Mouse (Mus musculus) limb, embryonic 14.5 days (tissue): ENCODE data around the gene Agap1. TPM values are rescaled to one million over a fixed set of nuclear protein-coding genes. Genes with fewer than 3 reads are reported as not detected.
A peak's percentile ranks its signal among the peaks of the same experiment; 100 is the strongest.

Experiments used
- ATAC-seq: fragments of 200-750 bp; cut with Nextera tagmentation; 2 replicates; pipeline ENCODE4 v1.8.0; 2017; ENCODE audit warnings: low read depth, moderate number of reproducible peaks, moderate TSS enrichment; ENCODE audit not compliant: low FRiP score
- DNase-seq: peaks from one replicate; pipeline ENCODE4 v3.0.0-alpha.2; 2015; ENCODE audit warnings: low spot score
- H3K27ac ChIP-seq: fragments of 300-500 bp; sonication (generic); replicated peaks from 2 replicates; pipeline ENCODE4 v1.5.1; 2014; ENCODE audit warnings: low read depth, mild to moderate bottlenecking, low read length, moderate library complexity, mixed read lengths
- H3K27me3 ChIP-seq: fragments of 300-500 bp; sonication (generic); 2 replicates; pipeline ENCODE4 v1.6.1; 2014; ENCODE audit warnings: low read length, mixed read lengths; ENCODE audit not compliant: control insufficient read depth, insufficient read depth
- H3K36me3 ChIP-seq: fragments of 300-500 bp; sonication (generic); 2 replicates; pipeline ENCODE4 v1.6.1; 2014; ENCODE audit warnings: mild to moderate bottlenecking, low read length, moderate library complexity, mixed read lengths; ENCODE audit not compliant: control insufficient read depth, insufficient read depth
- H3K4me1 ChIP-seq: fragments of 300-500 bp; sonication (generic); 2 replicates; pipeline ENCODE4 v1.6.1; 2014; ENCODE audit warnings: antibody characterized with exemption, low read length, mixed read lengths; ENCODE audit not compliant: control insufficient read depth, insufficient read depth
- H3K4me2 ChIP-seq: fragments of 300-500 bp; sonication (generic); replicated peaks from 2 replicates; pipeline ENCODE4 v1.6.1; 2014; ENCODE audit warnings: low read depth, mild to moderate bottlenecking, low read length, moderate library complexity; ENCODE audit not compliant: severe bottlenecking
- H3K4me3 ChIP-seq: fragments of 300-500 bp; sonication (generic); replicated peaks from 2 replicates; pipeline ENCODE4 v1.5.1; 2014; ENCODE audit warnings: low read length
- H3K9ac ChIP-seq: fragments of 300-500 bp; sonication (generic); 2 replicates; pipeline ENCODE4 v1.6.1; 2014; ENCODE audit warnings: mild to moderate bottlenecking, low read depth, low read length, moderate library complexity; ENCODE audit not compliant: severe bottlenecking
- H3K9me3 ChIP-seq: fragments of 300-500 bp; sonication (generic); 2 replicates; pipeline ENCODE4 v1.6.1; 2016; ENCODE audit warnings: low read length; ENCODE audit not compliant: control insufficient read depth
- POLR2A ChIP-seq: fragments of 200-500 bp; IDR thresholded peaks from 2 replicates; pipeline ENCODE4 v1.8.0; 2012; ENCODE audit warnings: inconsistent platforms, mild to moderate bottlenecking, moderate library complexity, borderline replicate concordance; ENCODE audit not compliant: insufficient read depth, insufficient read length; ENCODE audit errors: extremely low read depth
- WGBS: fragments of 180-500 bp; shearing (Covaris S2); extraction: QIAGEN DNeasy Blood & Tissue Kit; methylation state at CpG from one replicate; pipeline ENCODE4 v1.1.7; 2014; 5-methylcytosine and 5-hydroxymethylcytosine counted together
- polyA plus RNA-seq, 2 experiments: library from polyadenylated mRNA; depleted of rRNA in 1 of 2; stranded (reverse) in 1 of 2; unstranded in 1 of 2; fragments of >200 nt; fragmentation: Nextera tagmentation in 1 of 2; extraction: Ambion mirVana in 1 of 2; gene quantifications; 2 replicates each; pipeline versions ENCODE4 v1.2.1 to v1.2.3; 2012 to 2014

Agap1 gene
- polyA plus RNA-seq, 2 experiments = 16.2 to 19.5 TPM

DNA sequence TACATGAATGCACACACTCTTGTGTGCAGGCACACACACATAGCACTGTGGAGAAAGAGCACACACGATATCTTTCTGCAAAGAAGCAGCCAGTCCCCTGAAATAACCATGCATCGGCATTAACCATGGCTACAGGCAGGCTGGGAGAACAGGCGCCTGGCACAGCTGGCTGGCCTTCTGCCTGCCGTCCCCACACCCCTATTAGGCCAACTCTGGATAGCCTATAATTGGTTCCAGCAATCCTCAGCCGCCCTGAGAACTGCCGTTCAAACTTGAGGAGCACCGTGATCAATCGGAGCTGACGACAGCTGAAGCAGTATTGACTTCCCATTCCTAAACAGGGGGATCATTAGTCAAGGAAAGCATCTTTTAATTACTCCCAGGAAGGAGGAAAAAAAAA, 391.5 kb downstream of the Agap1 start:
- Histone ChIP-seq H3K4me2 (no peak overlapping the region), H3K4me3 (no peak overlapping the region), H3K9me3 (no peaks in the 10 kb centered on the region), H3K9ac (no peak overlapping the region), H3K27ac (no peak overlapping the region), H3K36me3 (0 out of 2 replicates have a peak, but pooled peaks cover 3% of the 10 kb centered on the region), H3K4me1 (peaks cover 40% of the 10 kb centered on the region), H3K27me3 (peaks cover 19% of the 10 kb centered on the region; the same call in 1 of the 2 replicates)
- no peak for TF ChIP-seq POLR2A
- ATAC-seq = no peak
- 9% methylated on average over 9 of the region's 9 CpGs for WGBS
- DNase-seq = peak; percentile 58

DNA sequence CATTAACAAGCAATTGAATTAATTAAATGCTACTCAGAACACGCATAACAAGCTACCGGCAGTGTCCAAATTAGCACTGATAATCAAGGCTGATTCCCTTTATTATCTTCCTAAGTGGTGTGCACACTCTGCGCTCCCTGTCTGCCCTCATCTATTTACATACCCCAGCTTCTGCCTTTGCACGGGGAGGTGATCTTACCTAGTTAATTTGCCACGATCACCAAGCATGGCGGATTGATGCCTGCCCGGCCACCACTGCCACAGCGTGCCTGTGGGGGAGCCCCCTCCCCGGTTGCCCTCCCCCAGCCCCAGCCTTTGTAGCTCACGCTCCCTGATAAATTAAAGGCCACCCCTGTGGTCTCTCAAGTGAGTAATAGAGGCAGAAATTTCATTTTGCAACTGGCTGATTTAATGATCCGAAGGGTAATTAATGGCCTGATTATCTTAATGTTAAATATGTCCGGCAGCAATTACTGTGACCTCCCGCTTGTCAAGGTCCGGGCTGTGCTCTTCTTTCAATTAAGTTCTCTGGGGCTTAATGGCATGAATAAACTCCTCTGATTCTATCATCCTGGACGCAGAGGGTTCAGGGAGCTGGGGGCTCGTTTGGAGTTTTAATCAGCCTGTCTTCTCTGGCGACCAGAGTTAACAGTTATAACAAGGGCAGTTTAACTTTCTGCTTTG, 393.9 kb downstream of the Agap1 start:
- no peak for DNase-seq
- 27% methylated on average over 17 of the region's 17 CpGs for WGBS
- Histone ChIP-seq H3K9ac (no peak overlapping the region), H3K9me3 (no peaks in the 10 kb centered on the region), H3K4me1 (peaks cover 40% of the 10 kb centered on the region), H3K4me2 (peak overlapping the region; percentile 30), H3K27me3 (peaks cover 19% of the 10 kb centered on the region; the same call in 1 of the 2 replicates), H3K4me3 (no peak overlapping the region), H3K27ac (no peak overlapping the region), H3K36me3 (no peaks in the 10 kb centered on the region)
- no peak for TF ChIP-seq POLR2A
- no peak for ATAC-seq

DNA sequence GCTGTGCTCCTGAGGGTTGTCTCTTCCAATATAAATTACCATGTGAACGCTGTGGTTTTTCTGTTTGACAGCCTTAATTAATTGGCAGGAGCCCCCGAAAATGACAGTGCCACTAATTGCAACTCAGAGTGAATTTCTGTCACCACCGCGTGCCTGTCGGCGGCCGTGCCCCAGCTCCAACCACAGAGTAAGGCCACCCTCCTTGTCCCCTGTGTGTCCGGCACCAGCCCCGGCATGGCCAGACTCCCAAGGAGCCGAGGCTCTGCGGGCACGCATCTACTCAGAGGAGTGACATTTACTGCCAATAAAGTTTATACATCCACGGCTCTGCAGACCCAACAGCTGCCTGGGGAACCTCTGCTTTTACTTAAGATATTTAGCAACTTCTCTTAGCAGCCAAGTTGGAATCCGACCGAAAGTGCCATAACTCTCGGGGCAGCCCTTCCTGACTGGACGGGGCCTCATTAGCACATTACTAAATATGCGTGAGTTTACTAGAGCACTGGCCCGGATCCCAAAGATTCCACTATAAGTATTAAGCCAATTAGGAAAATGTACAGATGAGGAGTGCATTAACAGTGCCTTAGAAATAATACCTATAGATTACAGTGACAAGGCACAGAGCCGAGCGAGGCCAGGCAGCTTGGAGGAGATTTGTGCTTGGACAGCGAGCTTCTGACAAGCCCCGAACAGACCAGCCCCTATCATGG, 394.7 kb downstream of the Agap1 start:
- DNase-seq = peak; percentile 74
- H3K4me2 ChIP-seq = peak overlapping the region; percentile 30

GRCm38 (mm10) chr1:89849861-89850230, 395.2 kb downstream of the Agap1 start:
- H3K27ac ChIP-seq = no peak overlapping the region
- 41% methylated on average over 7 of the region's 7 CpGs for WGBS
- H3K4me2 ChIP-seq = peak overlapping the region; percentile 30; the same call in 1 of the 2 replicates

More for the DNA sequence above, 394.7 kb downstream of the Agap1 start:
- no peaks in the 10 kb centered on the region for H3K36me3 ChIP-seq
- TF ChIP-seq POLR2A = no peak
- ATAC-seq = peak; percentile 43; the same call in 1 of the 2 replicates
- no peak overlapping the region for H3K9ac ChIP-seq
- H3K27ac ChIP-seq = no peak overlapping the region
- peaks cover 40% of the 10 kb centered on the region for H3K4me1 ChIP-seq
- H3K4me3 ChIP-seq = no peak overlapping the region
- WGBS = 24% methylated on average over 23 of the region's 23 CpGs
- H3K27me3 ChIP-seq = peaks cover 19% of the 10 kb centered on the region; the same call in 1 of the 2 replicates
- no peaks in the 10 kb centered on the region for H3K9me3 ChIP-seq

GRCm38 (mm10) chr1:89850681-89851414, 396.2 kb downstream of the Agap1 start:
- peaks cover 32% of the 10 kb centered on the region for H3K4me1 ChIP-seq
- DNase-seq (no peak), ATAC-seq (no peak)
- no peaks in the 10 kb centered on the region for H3K9me3 ChIP-seq
- TF ChIP-seq POLR2A = no peak
- WGBS = 75% methylated on average over 11 of the region's 11 CpGs
- H3K4me3 ChIP-seq = no peak overlapping the region
- H3K27ac ChIP-seq = no peak overlapping the region
- peaks cover 19% of the 10 kb centered on the region; the same call in 1 of the 2 replicates for H3K27me3 ChIP-seq
- H3K36me3 ChIP-seq = no peaks in the 10 kb centered on the region
- H3K4me2 ChIP-seq = no peak overlapping the region
- H3K9ac ChIP-seq = no peak overlapping the region

More at GRCm38 (mm10) chr1:89849861-89850230, 395.2 kb downstream of the Agap1 start:
- Histone ChIP-seq H3K4me1 (peaks cover 40% of the 10 kb centered on the region), H3K27me3 (peaks cover 19% of the 10 kb centered on the region; the same call in 1 of the 2 replicates), H3K36me3 (no peaks in the 10 kb centered on the region), H3K9me3 (no peaks in the 10 kb centered on the region), H3K9ac (no peak overlapping the region), H3K4me3 (no peak overlapping the region)
- DNase-seq = no peak
- ATAC-seq = no peak
- no peak for TF ChIP-seq POLR2A
